Mouse (Mus musculus): Measurements from ENCODE around the gene Htr3b. TPM values are rescaled to one million over a fixed set of nuclear protein-coding genes. Genes with fewer than 3 reads are reported as not detected.

Htr3b gene
- polyA plus RNA-seq, 2 experiments from 2014 or later, result not detected

DNA sequence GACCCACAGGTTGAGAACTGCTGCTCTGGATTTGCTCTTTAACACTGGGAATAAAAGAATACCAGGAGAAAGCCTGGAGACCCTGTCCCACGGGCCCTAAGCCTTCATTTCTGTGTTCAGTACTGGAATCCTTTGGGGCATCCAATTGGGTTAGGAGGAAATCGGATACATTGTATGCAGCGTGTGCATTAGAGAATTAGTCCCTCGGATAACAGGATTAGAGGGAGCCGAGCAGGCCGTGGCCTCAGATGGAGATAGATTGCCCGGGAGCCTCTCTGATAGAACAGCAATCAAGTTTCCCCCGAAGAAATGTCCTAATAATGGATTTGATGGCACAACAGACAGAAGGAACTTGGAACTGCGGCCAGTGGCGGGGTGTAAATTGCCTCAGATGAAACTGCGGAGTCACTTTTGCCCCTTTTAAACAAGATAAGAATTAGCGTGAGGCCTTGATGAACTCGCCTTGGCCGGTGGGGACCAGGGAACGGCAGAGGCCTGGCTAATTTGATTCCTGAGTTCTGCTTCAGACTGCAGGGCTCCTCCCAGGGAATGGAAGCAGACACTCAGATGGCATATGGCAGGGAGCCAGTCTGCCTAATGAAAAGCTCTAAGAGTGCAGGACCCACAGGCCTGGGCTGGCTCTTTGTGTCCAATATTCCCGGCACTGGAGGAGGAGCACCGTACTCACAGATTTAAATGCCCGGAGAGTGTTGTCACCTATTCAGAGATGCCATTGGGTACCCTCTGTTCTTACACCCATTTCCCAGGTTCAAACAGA is 48.6 kb downstream of the Htr3b start:
- ATAC-seq, result no peak

DNA sequence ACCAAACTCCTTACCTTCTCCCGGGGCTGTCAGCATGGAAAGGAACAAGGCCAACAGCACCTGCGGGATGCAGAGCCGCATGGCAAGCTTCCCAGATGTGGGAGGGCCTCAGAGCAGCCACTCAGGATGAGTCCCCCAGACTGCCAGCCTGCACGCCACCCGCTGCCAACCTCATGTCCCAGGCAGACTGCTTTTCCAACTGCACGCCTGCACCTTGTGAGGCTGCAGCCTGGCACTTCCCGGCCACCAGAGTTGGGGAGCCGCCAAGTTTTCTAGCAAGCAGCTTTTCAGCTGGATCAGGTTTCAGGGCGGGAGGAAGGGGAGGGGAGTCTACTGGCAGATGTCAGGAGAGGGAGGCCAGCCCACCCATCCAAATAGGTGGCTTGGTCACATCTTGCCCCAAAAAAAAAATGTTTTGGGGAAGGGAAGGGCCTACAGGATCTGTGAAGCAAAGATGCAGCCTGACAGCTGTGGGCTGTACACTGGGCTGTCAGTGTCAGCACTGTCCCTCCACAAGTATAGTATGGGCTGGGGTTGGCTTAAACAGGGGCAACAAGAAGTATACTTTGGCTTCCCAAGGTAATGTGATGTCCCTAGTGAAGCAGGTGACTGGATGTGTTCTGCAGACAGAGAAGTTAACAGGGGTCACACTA is 53.8 kb downstream of the Htr3b start, which contains the start of gene Htr3a:
TSS of gene Htr3a (minus strand) at position 215 of the 653 bp plus-strand sequence.
- no peak for ATAC-seq

DNA sequence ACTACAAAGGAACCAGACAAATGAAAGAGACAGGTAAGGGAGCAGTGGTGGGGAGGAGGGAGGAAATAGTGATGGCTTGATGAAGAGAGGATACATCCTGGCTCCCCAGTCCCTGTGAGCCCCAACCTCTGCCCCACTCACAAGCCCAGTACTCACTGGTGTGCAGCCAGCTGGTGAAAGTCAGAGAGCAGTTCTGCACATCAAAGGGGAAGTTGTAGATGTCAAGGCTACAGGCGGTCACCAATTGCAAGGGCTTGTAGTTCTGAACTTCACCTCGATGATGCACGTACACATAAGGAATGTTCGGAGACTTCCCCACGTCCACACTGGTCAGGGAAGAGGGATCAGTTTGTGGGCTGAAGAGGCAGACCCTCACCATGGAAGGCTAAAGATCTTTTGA is 60.4 kb downstream of the Htr3b start:
- no peak for ATAC-seq

DNA sequence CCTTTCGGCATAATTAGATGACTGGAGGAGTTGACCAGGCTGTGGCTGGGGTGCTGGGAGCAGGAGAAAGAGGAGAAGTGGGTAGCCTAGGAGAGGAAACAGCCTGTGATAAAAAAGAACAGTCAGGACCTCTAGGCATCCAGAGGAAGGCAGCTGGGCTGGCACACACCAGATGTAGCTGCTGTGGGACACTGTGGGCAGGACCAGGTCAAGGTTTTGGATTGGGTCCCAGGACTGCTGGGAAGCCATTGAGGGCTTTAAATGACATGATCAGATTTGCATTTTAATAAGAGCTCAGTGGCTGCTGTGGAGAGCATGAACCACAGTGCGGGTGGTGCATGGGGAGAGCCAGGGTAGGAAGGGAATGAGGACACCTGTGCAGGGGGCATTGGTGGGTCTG is 61.0 kb downstream of the Htr3b start:
- ATAC-seq, result no peak

DNA sequence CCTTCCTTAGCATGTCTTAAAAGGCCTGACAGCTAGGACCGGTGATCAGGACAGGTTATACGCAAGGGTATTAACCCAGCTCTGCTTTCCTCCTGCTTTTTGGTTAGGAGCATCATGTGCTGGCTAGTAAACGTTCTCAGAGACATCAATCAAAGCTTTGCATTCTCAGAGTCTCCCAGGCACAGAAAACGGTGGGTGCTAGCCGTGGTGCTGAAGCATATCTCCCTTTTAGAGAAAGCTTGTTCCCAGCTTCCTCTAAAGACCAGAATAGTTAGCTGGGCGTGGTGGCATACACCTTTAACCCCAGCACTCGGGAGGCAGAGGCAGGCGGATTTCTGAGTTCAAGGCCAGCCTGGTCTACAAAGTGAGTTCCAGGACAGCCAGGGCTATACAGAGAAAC is 66.2 kb downstream of the Htr3b start:
- ATAC-seq, result no peak

DNA sequence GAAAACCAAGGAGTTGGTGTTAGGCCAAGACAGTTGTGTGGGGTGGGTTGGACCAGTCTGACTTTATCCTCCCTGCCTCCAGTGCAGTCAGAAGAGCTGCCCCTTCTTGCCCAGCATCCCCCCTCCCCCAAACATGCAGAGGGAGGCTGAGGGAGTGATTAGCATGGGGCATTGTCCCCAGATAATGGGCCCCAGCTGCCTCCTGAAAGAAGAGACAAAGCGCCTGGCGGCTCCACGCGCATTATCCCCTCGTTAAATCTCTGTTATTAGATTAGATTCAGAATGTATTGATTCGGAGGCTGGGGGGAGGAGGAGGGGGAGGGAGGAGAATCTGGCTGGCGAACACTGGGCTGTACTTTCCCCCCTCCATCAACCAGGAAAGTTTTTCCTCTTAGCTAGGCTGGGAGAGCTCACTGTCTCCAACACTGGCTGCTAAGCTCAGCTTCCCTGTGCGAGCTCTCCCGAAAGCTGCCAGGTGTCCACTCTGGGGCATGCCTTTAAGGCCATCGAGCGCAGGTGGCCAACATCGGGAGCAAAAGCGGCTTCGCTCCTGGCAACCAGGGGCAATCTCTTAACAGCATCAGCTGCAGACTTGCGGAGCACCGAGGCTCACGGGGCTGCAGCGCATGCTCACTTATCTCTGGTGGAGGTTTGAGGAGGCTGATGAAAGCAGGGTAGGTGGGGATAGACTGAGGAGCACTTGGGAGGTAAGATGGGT is 68.8 kb downstream of the Htr3b start:
- ATAC-seq, result no peak

DNA sequence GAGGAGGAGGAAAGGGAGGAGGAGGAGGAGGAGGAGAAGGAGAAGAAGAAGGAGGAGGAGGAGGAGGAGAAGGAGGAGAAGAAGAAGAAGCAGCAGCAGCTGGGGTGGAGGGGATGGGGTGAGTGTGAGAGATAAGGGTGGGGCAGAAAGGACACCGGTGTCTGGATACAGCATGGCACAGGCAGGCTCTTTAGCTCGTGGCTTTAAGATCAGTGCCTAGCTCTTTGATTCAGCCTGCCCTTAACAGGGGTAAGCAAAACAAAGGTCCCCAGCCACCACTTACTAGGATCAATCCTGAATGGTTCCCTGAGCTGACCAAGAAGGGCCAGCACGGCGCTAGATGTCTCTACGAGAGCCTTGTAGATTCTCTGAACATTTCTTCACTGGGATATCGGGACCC is 70.0 kb downstream of the Htr3b start:
- no peak for ATAC-seq

DNA sequence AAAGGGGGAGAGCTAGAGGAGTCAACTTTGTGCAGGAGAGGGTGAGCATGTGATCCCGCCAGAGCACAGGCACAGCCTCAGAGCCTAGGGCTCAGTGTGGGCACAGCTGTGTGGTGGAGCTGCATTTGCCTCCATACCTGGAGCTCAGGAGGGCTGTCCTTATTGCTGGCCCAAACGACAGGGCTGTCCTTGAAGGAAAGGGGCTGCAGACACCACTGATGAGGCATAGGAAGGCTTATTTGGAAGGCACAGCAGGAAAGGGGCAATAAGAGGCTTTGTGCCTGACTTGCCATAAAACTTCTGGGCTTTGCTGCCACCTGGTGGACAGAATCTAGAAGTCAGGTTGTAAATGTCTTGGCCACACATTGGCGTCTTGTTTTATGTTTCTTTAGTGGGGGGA is 70.8 kb downstream of the Htr3b start:
- no peak for ATAC-seq

DNA sequence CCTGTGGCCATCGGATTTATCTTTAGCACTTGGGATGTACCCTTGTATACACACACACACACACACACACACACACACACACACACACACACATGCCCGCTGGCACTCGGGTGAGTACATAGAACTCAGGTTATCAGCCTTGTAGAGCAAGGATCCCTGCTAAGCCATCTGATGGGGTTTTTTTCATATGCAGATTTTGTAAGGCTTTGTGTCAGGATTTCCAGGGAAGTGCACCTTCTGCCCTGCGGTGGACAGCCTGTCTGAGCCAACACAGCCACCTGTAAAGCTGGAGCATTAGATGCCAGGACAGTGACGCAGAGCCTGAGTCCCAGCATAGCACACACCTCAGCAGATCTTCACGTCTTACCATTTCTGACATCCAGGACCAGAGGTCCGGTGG is 75.7 kb downstream of the Htr3b start:
- ATAC-seq, result no peak

Other genes starting within 250 kb of the Htr3b start
- gene Zbtb16, start 128.8 kb downstream of the Htr3b start, polyA plus RNA-seq (2017; shearing (Covaris generic)), result not detected
- gene Htr3a, start 53.9 kb downstream of the Htr3b start, polyA plus RNA-seq (2017; shearing (Covaris generic)), result not detected
- 10 to 100 TPM; 27.5 to 49.6 TPM for gene Usp28, start 20.4 kb upstream of the Htr3b start, polyA plus RNA-seq (2017; shearing (Covaris generic))
- gene Zw10, start 90.6 kb upstream of the Htr3b start, polyA plus RNA-seq (2017; shearing (Covaris generic)), result 10 to 100 TPM; 33.5 to 38.6 TPM
- not detected for gene Tmprss5, start 116.3 kb upstream of the Htr3b start, polyA plus RNA-seq (2017; shearing (Covaris generic))